Mouse (Mus musculus) liver, adult 2 months (tissue): ENCODE measurements around the gene Doxl2. TPM values are rescaled to one million over a fixed set of nuclear protein-coding genes. Genes with fewer than 3 reads are reported as not detected.

Source experiments
- DNase-seq: peaks from one replicate; pipeline ENCODE4 v3.0.0-alpha.2; 2011; ENCODE audit warnings: low read depth, low spot score; ENCODE audit errors: extremely low read depth
- H3K27ac ChIP-seq: fragments of 200-500 bp; replicated peaks from 2 replicates; pipeline ENCODE4 v1.5.1; 2012; ENCODE audit warnings: low read depth, mild to moderate bottlenecking, control low read depth, inconsistent platforms, low read length; ENCODE audit not compliant: insufficient read depth
- H3K27me3 ChIP-seq: fragments of 200-500 bp; 2 replicates; pipeline ENCODE4 v1.6.1; 2012; ENCODE audit warnings: mild to moderate bottlenecking, moderate library complexity, low read length, inconsistent platforms; ENCODE audit not compliant: control insufficient read depth, insufficient read depth
- H3K36me3 ChIP-seq: fragments of 200-500 bp; 2 replicates; pipeline ENCODE4 v1.6.1; 2012; ENCODE audit warnings: low read length, inconsistent platforms; ENCODE audit not compliant: control insufficient read depth, insufficient read depth
- H3K4me1 ChIP-seq: fragments of 200-500 bp; 2 replicates; pipeline ENCODE4 v1.6.1; 2011; ENCODE audit warnings: low read length; ENCODE audit not compliant: control insufficient read depth, insufficient read depth
- H3K4me3 ChIP-seq: fragments of 200-500 bp; 2 replicates; pipeline ENCODE4 v1.5.1; 2011; ENCODE audit warnings: low read depth, mild to moderate bottlenecking, control low read depth, low read length, moderate library complexity; ENCODE audit not compliant: insufficient read depth
- H3K79me2 ChIP-seq: fragments of 200-500 bp; 2 replicates; pipeline ENCODE4 v1.6.1; 2012; ENCODE audit warnings: inconsistent platforms, mild to moderate bottlenecking, low read length, moderate library complexity; ENCODE audit not compliant: control insufficient read depth, insufficient read depth
- H3K9ac ChIP-seq: fragments of 200-500 bp; 2 replicates; pipeline ENCODE4 v1.6.1; 2012; ENCODE audit warnings: low read depth, mild to moderate bottlenecking, control low read depth, inconsistent platforms, low read length
- CTCF ChIP-seq: fragments of 200-500 bp; IDR thresholded peaks from 2 replicates; pipeline ENCODE4 v1.5.1; 2011; ENCODE audit warnings: low read depth, low read length, control low read depth
- POLR2A ChIP-seq: fragments of 200-500 bp; IDR thresholded peaks from 2 replicates; pipeline ENCODE4 v1.6.1; 2011; ENCODE audit warnings: low read length, control low read depth; ENCODE audit not compliant: insufficient read depth; ENCODE audit errors: extremely low read depth
- WGBS: fragments of 180-500 bp; shearing (Covaris S2); methylation state at CpG from one replicate; pipeline ENCODE4 v1.1.7; 2018; 5-methylcytosine and 5-hydroxymethylcytosine counted together
- polyA plus RNA-seq: library from polyadenylated mRNA; depleted of rRNA; stranded (reverse); fragments of >200 nt; gene quantifications from 2 replicates; pipeline ENCODE4 v1.2.3, GENCODE M21; 2012
- total RNA-seq: library from RNA; depleted of rRNA; stranded (reverse); fragments of >200 nt; gene quantifications from 2 replicates; pipeline ENCODE4 v1.2.3, GENCODE M21; 2014

Doxl2 gene
- total and polyA plus RNA-seq, 2 experiments = not detected

DNA sequence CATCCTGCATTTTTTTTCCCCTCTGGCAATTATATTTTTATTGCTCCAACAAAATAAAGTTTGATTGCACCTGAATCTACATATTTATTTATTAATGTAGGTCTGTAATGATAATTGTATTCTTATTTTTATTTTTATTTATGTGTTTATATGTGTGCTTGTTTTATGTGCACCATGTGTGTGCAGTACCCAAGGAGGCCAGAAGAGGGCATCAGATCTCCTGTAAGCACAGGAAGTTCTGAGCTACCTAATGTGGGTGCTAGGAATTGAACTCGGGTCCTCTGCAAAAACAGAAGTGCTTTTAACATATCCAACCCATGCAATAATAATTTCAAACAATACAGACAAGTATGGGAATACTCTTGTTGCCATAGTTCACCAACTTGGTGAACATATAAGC lies 34.9 kb downstream of the Doxl2 start:
- Histone ChIP-seq H3K27ac (no peak overlapping the region), H3K79me2 (no peaks in the 10 kb centered on the region), H3K4me3 (no peak overlapping the region), H3K4me1 (peaks cover 5% of the 10 kb centered on the region), H3K36me3 (no peaks in the 10 kb centered on the region), H3K9ac (no peak overlapping the region), H3K27me3 (no peaks in the 10 kb centered on the region)
- no peak for TF ChIP-seq CTCF
- TF ChIP-seq POLR2A = no peak
- 90% methylated on average over 1 of the region's 1 CpGs for WGBS
- no peak for DNase-seq

DNA sequence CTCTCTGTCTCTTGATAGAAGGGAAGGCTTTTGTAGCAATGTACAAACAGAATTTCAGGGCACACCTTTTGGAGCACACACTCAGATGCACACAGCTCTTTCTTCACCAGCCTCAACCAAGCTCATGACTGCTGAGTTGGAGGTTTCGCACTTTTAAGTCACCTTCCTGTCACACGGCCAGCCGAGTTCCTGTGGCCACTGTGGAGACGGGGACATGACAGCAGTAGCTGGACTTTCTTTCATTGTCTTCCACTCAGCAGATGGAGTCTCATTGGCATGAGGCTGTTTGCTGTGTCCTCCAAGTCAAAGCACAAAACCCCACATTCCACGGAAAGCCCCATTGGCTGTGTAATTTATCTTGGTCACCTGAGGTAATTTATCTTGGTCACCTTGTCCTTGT lies 36.4 kb downstream of the Doxl2 start:
- Histone ChIP-seq H3K36me3 (no peaks in the 10 kb centered on the region), H3K9ac (no peak overlapping the region), H3K79me2 (no peaks in the 10 kb centered on the region), H3K4me3 (no peak overlapping the region), H3K4me1 (peaks cover 5% of the 10 kb centered on the region), H3K27me3 (no peaks in the 10 kb centered on the region), H3K27ac (no peak overlapping the region)
- DNase-seq = no peak
- TF ChIP-seq POLR2A = no peak
- no peak for TF ChIP-seq CTCF
- WGBS = 82% methylated on average over 5 of the region's 5 CpGs

DNA sequence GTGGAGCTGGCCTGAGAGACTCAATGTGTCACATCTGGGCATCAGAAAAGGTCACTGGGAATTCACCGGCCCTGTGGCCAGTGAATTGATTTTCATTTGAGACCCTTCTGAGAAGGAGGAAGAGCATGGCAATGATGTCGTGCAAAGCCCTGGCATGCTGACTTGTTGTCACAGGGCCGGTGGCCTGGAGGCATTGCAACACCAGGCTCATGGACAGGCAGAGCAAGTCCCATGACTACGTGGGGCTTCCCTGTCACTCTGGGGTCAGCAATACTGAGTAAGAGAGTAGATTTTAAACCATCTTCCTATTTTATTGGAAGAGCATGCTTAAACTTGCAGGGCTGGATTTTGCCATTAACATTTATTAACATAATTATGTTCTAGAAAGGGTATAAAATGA lies 38.3 kb downstream of the Doxl2 start:
- no peak overlapping the region for H3K9ac ChIP-seq
- no peaks in the 10 kb centered on the region for H3K36me3 ChIP-seq
- no peaks in the 10 kb centered on the region for H3K27me3 ChIP-seq
- peaks cover 5% of the 10 kb centered on the region for H3K4me1 ChIP-seq
- 59% methylated on average over 4 of the region's 4 CpGs for WGBS
- no peak overlapping the region for H3K27ac ChIP-seq
- TF ChIP-seq CTCF = no peak
- TF ChIP-seq POLR2A = no peak
- H3K4me3 ChIP-seq = no peak overlapping the region
- H3K79me2 ChIP-seq = no peaks in the 10 kb centered on the region
- no peak for DNase-seq

DNA sequence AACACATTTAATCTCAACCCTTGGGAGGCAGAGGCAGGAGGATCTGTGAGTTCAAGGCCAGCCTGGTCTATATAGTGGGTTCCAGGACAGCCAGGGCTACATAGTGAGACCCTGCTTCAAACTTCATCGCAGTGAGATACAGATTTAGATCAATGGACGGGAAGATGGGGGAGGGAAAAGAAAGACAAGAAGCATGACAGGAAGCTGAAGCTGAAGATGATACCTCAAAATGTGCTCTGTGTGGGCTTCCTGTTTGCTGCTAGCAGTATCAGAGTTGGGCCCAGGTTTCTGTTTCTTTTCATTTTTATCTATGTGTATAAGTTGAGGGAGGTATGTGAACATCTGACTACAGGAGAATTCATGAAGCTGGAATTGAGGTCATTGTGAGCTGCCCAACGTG lies 38.7 kb downstream of the Doxl2 start:
- H3K27me3 ChIP-seq = no peaks in the 10 kb centered on the region
- no peak overlapping the region for H3K9ac ChIP-seq
- peaks cover 1% of the 10 kb centered on the region for H3K4me1 ChIP-seq
- H3K27ac ChIP-seq = no peak overlapping the region
- TF ChIP-seq POLR2A = no peak
- no peak for TF ChIP-seq CTCF
- H3K79me2 ChIP-seq = no peaks in the 10 kb centered on the region
- DNase-seq = no peak
- no peaks in the 10 kb centered on the region for H3K36me3 ChIP-seq
- no peak overlapping the region for H3K4me3 ChIP-seq
- 83% methylated on average over 3 of the region's 3 CpGs for WGBS

DNA sequence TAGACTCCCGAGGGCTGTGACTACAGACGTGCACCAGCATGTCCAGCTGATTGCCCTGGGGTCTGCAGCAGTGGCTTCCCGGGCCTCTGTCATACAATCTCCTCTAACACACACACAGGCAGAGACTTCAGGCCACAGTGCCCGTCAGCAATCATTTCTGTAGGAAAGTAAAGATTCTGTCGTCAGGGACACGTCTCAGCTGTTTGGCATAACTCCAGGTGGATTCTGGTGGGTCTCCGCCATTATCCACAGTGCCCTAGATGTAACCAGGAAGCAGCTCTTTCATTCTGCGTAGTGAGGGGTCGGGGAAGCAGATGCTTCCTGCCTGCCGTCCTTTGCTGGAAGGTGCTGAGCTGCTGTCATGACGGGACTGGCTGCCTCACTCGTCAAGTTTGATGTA lies 42.4 kb downstream of the Doxl2 start:
- Histone ChIP-seq H3K9ac (no peak overlapping the region), H3K36me3 (no peaks in the 10 kb centered on the region), H3K4me3 (no peak overlapping the region), H3K79me2 (no peaks in the 10 kb centered on the region), H3K27me3 (no peaks in the 10 kb centered on the region), H3K4me1 (no peaks in the 10 kb centered on the region; the same call in 1 of the 2 replicates), H3K27ac (no peak overlapping the region)
- WGBS = 67% methylated on average over 12 of the region's 12 CpGs
- DNase-seq = no peak
- no peak for TF ChIP-seq POLR2A
- TF ChIP-seq CTCF = no peak

DNA sequence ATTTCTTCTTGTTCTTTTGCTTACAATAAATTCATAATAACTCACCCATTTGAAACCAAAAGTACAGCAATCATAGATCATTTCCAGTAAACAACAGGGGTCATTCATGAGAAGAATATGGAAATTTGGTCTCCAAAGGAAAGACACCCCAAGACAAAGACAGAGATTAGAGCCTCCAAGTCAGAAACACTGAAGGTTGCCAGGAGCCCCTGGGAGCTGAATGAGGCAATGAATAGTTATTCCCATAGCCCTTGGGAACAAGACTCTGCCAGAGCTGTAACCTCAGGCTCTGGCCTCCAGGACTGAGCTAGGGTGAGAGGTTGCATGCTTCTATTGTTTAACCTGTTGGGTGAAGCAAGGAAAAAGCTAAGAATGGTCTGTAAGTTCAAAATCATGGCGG lies 44.6 kb downstream of the Doxl2 start:
- no peaks in the 10 kb centered on the region for H3K36me3 ChIP-seq
- no peaks in the 10 kb centered on the region for H3K4me1 ChIP-seq
- no peak for DNase-seq
- H3K9ac ChIP-seq = no peak overlapping the region
- no peaks in the 10 kb centered on the region for H3K79me2 ChIP-seq
- TF ChIP-seq POLR2A = no peak
- H3K27ac ChIP-seq = no peak overlapping the region
- WGBS = 100% methylated on average over 1 of the region's 1 CpGs
- no peaks in the 10 kb centered on the region for H3K27me3 ChIP-seq
- no peak overlapping the region for H3K4me3 ChIP-seq
